Mouse (Mus musculus) frontal cortex, adult (tissue): ENCODE data around the gene Cdkal1.

Experiments
- ATAC-seq: cut with Nextera tagmentation; 2 replicates; pipeline ENCODE4 v1.9.2; 2017; ENCODE audit warnings: mild to moderate bottlenecking, moderate library complexity, mixed read lengths; ENCODE audit not compliant: low TSS enrichment

Cdkal1 gene

DNA sequence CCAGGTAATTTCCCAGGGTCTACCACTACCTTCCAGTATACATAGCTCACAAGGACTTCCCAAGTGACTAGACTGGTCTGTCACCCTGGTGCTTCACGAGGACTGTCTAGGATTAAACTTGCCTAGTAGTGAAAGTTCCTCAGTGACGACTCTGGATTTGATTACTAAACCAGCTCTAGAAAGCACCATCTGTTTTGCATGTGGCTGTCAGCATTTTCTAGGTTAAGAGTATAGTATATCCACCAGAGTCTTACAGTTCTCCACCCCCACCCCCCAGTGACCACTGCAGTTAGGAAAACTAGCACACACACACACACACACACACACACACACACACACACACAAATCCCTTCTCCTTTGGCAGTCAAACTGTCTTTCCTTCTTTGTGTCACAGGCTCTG is 670.9 kb downstream of the Cdkal1 start:
- peak; percentile 53 for ATAC-seq

DNA sequence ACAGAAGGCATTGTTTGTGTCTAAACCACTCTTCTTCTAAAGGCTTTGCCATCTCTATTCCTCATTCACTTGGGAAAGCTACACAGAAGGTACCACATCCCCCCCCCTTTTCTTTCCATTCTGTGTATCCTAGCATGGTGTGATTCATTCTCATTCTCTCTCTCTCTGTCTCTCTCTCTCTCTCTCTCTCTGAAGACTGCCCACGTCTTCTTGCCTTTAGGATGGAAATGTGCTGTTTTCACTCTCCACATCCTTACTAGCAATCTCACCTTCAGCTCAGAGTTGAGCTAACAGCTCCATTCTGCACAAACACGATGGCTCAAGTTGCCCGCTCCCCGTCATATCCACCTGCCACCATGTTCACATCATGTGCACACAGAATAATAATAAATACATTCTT is 675.6 kb downstream of the Cdkal1 start:
- ATAC-seq, result peak; percentile 90

DNA sequence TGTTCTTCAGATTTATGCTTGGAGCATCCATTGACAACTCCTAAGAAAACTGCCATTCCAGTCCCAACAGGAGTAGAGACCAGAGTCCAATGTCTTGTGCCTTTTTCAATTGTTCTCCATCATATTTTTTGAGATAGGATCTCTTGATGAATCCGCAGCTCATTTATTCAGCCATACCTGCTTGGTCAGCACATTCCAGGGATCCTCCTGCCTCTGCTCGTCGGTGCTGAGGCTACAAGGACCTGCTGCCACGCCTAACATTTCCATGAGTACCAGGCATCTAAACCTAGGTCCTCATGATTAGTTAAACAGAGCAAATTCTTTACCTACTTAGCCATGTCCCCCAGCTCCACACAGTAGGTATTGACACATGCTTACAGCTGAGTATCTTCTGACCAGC is 676.2 kb downstream of the Cdkal1 start:
- no peak for ATAC-seq

DNA sequence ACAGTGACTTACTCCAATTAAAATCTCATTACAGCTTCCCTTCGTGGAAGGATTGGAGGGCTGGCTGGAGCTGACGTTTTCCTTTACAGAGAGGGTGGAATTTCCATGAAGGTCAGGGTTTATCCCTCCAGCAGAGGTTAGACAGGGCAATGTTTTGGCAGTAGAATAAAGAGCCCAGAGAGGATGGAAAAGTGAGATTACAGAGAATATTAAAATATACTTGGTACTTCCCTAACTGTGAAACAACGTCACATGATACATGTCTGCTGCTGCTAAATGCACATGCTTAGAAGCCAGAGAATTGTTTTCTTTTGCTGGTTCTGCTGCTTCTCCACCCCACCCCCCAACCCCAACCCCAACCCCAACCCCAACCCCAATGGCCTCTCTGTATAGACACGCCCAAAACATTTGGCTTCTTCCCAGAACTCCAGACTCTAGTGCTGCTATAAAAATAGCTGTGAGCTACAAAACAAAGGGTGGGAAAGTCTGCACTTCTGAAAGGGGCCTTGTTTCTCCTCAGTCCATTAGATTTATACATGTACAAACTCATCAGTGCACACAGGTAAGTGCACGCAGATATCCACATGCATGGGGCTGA is 677.5 kb downstream of the Cdkal1 start:
- ATAC-seq, result no peak

DNA sequence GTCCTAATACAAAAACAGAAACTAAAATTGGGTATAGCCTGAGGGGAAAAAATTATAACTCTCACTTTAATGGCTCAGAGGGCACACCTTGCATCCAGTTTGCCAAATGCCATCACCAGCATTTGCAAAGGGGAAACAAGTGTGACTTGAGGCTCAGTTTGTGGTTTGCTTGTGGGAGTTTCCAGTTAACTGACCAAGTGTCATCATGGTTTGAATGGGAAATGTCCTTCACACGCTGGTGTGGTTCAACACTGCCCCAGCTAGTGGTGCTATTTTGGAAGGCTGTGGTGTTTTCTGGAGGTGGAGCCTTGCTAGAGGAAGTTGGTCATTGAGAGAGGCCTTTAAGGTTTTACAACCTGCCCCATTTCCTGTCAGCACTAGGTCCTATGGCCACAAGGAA is 686.1 kb downstream of the Cdkal1 start:
- ATAC-seq, result no peak

DNA sequence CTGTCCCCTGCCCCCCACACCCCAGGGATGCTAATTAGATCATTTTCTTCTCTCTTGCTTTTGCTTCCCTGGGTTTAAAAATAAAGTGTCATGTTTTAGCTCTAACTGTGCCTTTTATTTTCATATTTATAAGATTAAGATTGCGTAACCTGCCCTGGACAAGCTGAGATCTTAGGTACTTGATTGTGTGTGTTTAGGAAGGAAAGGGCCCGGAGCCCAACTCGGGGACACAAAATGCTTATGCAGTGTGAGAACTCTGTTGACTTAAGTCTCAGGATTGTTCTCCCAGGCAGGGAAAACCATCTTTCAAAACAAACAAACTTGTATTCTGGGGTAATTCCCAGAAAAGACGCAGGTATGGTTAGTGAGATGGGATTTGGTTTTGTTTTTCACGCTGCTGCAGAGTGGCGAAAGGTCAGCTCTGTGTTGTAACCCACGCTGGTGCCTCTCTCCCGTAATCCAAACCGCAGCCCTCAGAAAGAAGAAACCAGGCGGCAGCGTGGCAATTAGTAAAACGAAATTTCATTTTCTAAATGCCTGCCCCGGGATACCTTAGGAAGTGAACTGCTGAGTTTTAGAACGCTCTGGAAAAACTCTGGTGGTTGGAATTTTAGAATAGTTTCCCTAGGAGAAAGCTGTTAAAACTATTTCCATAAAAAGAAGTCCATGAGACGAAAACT is 690.5 kb downstream of the Cdkal1 start:
- no peak for ATAC-seq

DNA sequence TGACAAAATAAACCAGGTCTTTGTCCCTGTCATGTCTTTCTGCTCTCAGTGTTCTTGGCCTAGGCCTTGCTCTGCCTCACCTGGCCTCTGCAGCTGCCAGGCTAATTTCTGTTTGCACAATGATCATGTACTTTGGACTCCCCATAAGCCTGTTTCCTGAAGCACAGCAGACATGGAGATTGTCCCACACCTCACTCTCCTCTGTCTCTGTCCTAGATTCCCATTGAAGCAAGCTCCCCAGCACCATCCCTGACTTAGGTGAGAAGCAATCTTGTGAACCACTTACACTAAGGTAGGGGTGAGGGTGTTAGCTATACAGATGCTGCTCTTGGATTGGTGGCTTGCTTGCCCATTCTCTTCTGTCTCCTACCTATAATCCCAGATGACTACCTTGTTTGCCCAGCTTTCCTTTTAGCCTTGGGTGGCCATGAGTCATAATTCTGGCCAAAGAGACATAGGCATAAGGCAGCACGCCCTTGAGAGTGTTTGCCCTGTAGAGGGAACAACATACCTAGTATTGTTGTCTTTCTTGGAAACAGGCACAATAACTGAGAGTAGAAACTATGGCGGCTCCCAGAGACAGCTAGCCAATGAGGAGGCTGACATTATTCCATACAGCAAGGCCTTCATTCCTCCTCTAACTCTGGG is 692.5 kb downstream of the Cdkal1 start:
- ATAC-seq, result no peak

DNA sequence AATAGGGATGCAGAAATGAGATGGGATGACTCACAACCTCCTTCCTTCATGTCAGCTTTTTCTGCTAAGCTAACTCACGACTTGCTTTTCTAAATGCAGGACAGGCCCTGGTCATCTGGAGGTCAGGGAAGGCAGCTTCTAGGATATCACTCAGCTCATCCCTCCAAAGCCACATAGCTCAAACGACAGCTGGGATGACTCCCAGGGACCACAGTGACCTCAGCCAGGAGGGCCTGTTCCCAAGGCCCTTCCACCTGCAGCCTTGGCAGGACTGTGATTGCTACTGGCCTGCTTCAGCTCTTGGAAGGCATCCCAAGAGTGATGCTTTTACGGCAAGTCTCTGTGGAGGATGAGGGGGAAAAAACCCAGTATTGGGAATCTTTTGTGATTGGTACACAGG is 693.0 kb downstream of the Cdkal1 start:
- peak; percentile 50; the same call in 1 of the 2 replicates for ATAC-seq

DNA sequence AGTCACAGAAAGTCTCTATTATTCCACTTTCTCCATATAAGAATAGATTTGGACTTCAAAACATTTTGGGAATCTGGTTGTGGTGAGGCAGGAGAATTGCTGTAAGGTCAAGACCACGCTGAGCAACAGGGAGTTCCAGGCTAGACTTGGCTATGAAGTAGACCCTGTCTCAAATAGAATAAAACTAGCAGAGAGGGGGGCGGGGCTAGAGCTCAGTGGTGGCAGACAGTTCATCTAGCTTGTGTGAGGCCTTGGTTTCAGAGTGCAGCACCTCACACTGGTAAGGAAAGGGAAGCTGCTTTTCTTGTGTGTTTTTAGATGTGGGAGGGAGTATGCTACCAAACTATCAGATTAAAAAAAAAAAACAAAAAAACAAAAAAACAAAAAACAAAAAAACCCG is 694.0 kb downstream of the Cdkal1 start:
- ATAC-seq, result no peak

DNA sequence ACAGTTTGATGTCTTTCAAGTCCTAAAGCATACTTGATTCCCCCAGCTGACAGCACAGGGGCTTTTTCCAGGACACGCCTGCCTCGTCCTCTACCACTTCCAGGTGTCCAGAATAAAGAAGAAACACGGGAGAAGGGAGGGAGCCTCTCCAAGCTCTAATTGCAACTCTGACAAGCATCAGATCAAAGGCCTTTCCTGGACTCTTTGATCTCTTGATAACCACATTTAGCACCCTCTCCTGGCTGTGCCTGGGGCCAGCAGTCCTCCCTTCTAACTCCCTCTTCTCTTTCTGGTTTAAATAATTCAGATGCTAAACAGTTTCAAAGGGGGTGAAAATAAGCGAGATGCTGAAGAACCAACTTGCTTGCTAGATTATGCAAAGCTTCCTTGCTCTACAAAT is 698.8 kb downstream of the Cdkal1 start:
- ATAC-seq, result 0 out of 2 replicates have a peak, but pooled peaks have one; percentile 41

DNA sequence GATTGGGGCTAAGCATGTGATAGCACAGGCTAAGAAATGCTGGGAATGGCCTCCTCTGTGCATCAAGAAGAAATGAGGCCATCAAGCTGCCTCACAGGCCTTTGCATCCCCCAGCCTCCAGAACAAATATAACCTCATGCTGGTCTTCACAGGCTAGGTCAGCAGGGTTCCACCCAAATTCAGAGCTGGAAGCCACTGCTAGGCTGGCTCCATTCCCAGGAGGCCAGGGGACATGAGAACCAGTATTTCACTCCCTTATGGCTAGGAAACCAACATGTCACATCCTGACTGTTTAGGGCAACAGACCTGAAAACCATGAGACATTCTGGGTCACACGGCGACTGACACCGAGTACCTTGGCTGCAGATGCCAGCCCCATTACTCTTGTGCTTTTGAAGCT is 700.2 kb downstream of the Cdkal1 start:
- no peak for ATAC-seq

DNA sequence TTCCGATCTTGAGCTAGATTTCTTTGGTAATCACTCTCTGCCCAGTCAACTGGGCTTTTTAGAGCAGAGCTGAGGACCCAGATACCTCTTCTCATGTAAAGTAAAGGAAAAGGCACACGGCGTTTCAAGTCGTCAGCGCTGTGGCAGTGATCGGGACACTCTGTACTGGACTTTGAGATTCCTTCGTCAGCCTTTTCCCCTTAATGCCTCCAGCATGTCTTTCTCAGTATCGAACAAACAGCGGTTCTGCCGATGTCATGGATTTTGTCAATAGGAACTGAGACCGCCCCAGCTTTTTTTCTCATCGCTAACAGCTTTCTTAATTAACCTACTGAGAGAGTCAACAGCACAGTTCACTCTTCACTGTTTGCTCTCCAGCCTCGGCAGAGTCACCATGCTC is 705.4 kb downstream of the Cdkal1 start:
- ATAC-seq, result no peak

DNA sequence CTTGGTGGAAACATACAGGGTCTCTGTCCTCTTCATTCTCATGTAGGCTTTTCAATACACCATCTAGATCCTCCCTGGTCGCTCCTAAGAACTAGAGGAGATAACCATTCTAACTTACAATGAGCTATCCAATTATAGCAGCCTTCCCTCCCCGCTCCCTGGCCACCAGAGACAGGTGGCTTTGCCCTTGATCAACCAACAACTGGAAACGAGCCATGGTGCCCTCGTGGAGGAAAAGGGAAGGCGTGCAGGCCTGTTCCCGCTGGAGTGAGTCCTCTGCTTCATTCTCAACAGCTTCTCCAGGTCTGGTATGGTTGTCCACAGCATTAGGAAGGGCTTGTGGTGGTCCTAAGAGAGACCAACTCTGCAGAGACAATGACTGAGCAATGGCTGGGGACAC is 706.1 kb downstream of the Cdkal1 start:
- no peak for ATAC-seq

DNA sequence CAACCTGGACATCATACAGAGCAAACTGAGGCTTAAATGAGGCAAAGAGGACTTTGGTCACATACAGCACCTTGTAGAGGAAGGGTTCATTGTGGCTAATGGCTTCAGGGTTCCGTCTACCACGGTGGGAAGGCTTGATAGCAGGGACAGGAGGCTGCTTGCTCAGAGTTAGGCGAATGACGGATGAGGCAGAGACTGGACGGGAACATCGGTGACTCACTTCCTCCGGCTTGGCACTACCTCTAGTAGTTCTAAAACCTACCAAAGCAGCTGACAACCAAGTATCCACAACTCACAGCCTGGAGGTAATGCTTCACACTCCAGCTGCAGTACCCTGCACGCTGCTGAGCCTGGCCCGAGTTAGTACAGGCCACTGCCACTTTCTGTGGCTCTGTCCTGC is 706.9 kb downstream of the Cdkal1 start:
- peak; percentile 88 for ATAC-seq
